Mouse (Mus musculus) Patski (cell line): ENCODE data around the gene Hadh. TPM values are rescaled to one million over a fixed set of nuclear protein-coding genes. Genes with fewer than 3 reads are reported as not detected.
A peak's percentile ranks its signal among the peaks of the same experiment; 100 is the strongest.

ENCODE experiments used
- ATAC-seq: fragments of 100-300 bp; one replicate; pipeline ENCODE4 v1.8.0; 2021
- CTCF ChIA-PET: fragments of 350-600 bp; sonication (Branson Sonifier 250); formaldehyde crosslinking; loops from one replicate; lab custom pipeline; 2022; ENCODE audit warnings: inconsistent platforms; lab: Charles Lee
- POLR2A ChIA-PET: fragments of 350-600 bp; sonication (Branson Sonifier 250); formaldehyde crosslinking; loops from one replicate; lab custom pipeline; 2022; ENCODE audit warnings: antibody characterized with exemption, inconsistent platforms; lab: Charles Lee
- DNase-seq: peaks from one replicate; pipeline ENCODE4 v3.0.0-alpha.2; 2011; ENCODE audit warnings: low read depth, low spot score
- H3K27me3 ChIP-seq: fragments of 371-371 bp; one replicate; pipeline ENCODE4 v1.5.1; 2021
- CTCF ChIP-seq: fragments of 100-300 bp; IDR thresholded peaks from one replicate; pipeline ENCODE4 v1.5.1; 2021
- in situ Hi-C: fragments of 300-500 bp; cut with MboI; formaldehyde crosslinking; loops from 3 replicates; pipeline ENCODE4 v1.11.1; 2018; ENCODE audit warnings: low pct_unique_long_range_greater_than_20kb, mixed read lengths
- polyA plus RNA-seq: library from polyadenylated mRNA; unstranded; gene quantifications from one replicate; pipeline ENCODE4 v1.2.3, GENCODE M21; 2021

Hadh gene
- polyA plus RNA-seq, 1 experiment from 2014 or later = 194 TPM

DNA sequence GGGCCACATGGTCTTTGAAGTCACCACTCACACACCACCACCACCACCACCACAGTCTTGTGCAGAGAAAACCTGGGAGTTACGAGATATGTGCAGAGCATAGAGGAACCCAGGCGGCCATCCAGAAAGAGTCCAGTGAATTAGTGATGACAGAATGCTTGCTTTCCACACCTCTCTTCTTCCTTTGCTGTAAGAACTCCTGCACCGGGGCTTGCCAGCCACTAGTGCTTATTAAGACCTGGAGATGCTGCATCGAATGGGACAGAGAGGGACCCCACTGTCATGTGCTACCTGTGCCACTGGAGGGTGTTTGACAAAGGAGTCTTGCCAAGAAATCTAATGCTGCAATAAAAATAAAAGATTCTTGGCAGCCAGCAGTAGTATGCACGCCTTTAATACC lies 64.1 kb downstream of the Hadh start:
- POLR2A ChIA-PET = interaction anchor here (0.6 kb wide), 1 partner anchor 48 kb away, joined by 4 read pairs; no protein-coding TSS in a partner anchor
- ATAC-seq (no peak), DNase-seq (no peak)
- H3K27me3 ChIP-seq = no peaks in the 10 kb centered on the region
- CTCF ChIA-PET = interaction anchor here (1.3 kb wide), 1 partner anchor 389 kb away, joined by 4 read pairs; no protein-coding TSS in a partner anchor
- in situ Hi-C loops = no loop called here
- no peak for TF ChIP-seq CTCF

DNA sequence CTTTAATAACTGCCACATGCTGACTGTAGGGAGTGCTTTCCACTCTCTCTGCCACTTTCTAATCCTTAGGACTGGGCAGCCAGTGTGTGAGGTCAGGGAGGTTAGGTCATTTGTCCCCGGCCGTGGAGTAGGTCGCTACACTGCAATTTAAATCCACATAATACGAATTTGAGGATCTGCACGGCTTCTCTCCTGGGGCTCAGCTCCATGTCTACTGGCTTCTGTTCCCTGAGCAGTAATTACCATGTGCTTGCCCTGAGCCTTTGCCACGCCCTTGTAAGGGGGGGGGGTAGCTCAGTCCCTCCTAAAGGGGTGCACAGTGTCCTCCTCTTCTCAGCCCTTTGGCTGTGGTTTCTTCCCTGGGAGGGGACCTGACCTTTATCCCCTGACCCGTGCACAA lies 69.6 kb downstream of the Hadh start:
- TF ChIP-seq CTCF = no peak
- ATAC-seq (no peak), DNase-seq (no peak)
- H3K27me3 ChIP-seq = no peaks in the 10 kb centered on the region
- ChIA-PET CTCF (no interaction called here), POLR2A (interaction anchor here (1.0 kb wide), 1 partner anchor 13 kb away, joined by 4 read pairs; no protein-coding TSS in a partner anchor)
- in situ Hi-C loops = no loop called here

GRCm38 (mm10) chr3:131199590-131200288 lies 72.2 kb downstream of the Hadh start:
- CTCF ChIA-PET = interaction anchor here (0.7 kb wide), 1 partner anchor 493 kb away, joined by 3 read pairs; no protein-coding TSS in a partner anchor
- POLR2A ChIA-PET = no interaction called here
- ATAC-seq (no peak), DNase-seq (no peak)
- H3K27me3 ChIP-seq = no peaks in the 10 kb centered on the region
- in situ Hi-C loops = no loop called here
- TF ChIP-seq CTCF = no peak

DNA sequence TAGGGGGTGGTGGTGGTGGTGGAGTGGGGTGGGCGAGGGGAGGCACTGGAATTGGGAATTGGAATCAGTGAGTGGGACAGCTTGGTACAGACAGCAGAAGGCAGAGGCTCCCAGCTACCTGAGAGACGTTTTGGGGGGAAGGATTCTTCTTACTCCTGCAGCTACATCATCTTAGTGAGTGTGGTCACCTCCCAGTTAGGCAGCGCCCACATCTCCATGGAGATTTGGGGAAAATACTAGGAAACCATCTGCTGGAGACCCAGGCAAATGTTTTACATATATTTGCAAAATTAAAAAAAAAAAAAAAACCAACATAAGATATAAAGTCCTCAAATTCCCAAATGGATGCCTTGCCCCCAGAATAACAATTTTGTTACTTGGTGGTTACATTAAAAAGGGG lies 72.9 kb downstream of the Hadh start:
- no peaks in the 10 kb centered on the region for H3K27me3 ChIP-seq
- in situ Hi-C loops = no loop called here
- ChIA-PET POLR2A (no interaction called here), CTCF (interaction anchor here (0.7 kb wide), 1 partner anchor 492 kb away, joined by 3 read pairs; no protein-coding TSS in a partner anchor)
- ATAC-seq (no peak), DNase-seq (no peak)
- TF ChIP-seq CTCF = no peak

DNA sequence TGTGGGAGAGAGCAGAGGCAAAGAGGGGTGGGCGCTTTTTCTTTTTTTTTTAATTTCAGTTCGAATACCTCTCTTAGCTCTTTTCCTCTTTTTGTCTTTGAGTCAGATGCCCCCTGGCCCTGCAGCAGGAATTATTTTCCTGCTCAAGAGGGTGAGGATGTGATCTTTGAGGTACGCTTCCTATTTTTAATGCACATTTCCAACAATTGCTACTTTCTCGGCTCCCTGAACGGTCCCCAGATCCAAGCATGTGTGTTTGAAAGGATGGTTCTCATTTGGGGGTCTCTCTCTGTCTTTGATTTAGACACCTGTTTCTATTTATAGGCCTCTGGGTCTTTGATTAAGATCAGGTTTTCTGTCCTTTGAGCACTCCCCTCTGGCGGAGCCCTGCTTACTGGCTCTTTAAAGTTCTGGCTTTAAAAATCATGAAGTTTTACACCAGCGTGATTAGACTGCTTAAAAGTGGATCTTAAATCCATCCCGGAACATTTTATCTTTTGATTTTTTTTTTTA lies 75.3 kb downstream of the Hadh start:
- POLR2A ChIA-PET = interaction anchor here (0.6 kb wide), 1 partner anchor 99 kb away, joined by 4 read pairs; no protein-coding TSS in a partner anchor
- CTCF ChIA-PET = interaction anchor here (1.4 kb wide), 1 partner anchor 70 kb away, joined by 3 read pairs; no protein-coding TSS in a partner anchor
- no peaks in the 10 kb centered on the region for H3K27me3 ChIP-seq
- ATAC-seq (no peak), DNase-seq (no peak)
- in situ Hi-C loops = no loop called here
- no peak for TF ChIP-seq CTCF

DNA sequence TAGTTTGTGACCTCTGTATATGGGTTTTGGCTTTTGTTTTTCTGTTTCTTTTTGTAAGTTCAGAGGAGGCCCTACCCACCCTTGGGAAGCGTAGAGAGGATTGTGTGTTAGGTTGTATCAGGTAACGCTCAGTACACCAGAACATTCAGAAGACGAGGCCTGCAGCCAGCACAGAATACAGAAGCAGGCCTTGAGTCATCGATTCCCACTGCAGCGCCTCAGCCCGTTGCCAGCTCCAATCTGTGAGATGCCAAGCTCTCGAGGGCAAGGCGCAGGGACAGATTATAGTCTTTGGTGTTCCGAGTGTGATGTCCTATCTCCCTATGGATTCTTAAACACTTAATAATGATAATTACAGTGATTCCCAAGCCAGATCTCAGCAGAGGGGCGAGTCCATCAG lies 75.9 kb downstream of the Hadh start:
- in situ Hi-C loops = no loop called here
- ATAC-seq (peak; percentile 12), DNase-seq (no peak)
- POLR2A ChIA-PET = no interaction called here
- CTCF ChIA-PET = interaction anchor here (1.4 kb wide), 1 partner anchor 70 kb away, joined by 3 read pairs; no protein-coding TSS in a partner anchor
- no peaks in the 10 kb centered on the region for H3K27me3 ChIP-seq
- TF ChIP-seq CTCF = no peak

DNA sequence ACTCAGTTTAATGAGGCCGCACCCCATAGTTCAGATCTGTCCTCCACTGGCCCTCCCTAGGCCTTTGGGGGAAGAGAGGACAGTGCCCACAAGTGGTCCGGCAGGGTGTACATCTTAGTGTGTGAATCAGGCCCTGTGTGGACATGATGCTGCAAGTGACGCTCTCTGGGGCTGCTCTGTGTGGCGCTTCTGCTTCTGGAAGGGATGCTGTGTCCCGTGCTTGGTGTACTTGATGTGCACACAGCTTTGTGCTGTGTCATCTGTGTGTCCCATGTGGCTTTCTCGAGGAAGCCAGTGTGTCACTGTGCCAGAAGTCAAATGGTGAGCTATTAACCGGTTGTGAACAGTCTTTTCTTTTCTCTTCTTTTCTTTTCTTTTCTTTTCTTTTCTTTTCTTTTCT lies 80.4 kb downstream of the Hadh start:
- no peaks in the 10 kb centered on the region for H3K27me3 ChIP-seq
- no peak for TF ChIP-seq CTCF
- CTCF ChIA-PET = no interaction called here
- in situ Hi-C loops = no loop called here
- ATAC-seq = no peak
- POLR2A ChIA-PET = interaction anchor here (0.5 kb wide), 1 partner anchor 40 kb away, joined by 3 read pairs; no protein-coding TSS in a partner anchor
- no peak for DNase-seq

- DNase-seq (no peak), ATAC-seq (no peak)
- in situ Hi-C loops = no loop called here
- ChIA-PET POLR2A (no interaction called here), CTCF (no interaction called here)
- H3K27me3 ChIP-seq = no peaks in the 10 kb centered on the region
- no peak for TF ChIP-seq CTCF
Observed at GRCm38 (mm10) chr3:131190671-131191367, 81.1 kb downstream of the Hadh start.

DNA sequence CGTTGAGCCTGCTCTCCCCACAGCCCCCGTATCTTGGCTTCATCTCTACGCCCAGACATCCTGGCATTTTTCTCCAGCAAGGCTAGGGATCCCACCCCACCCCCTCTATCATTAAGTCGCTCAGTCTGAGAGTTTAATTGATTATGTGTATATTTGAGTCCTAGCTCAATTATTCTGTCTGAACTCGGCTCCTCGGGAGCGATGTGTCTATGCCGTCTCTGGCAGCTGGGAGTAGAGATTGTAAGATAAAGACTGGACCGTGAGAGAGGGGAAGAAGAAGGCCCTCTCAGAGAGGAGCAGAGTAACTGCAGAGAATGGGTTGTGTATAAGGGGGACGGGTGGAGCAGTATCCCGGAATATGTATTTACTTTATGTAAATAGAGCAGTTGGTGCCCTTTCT lies 81.7 kb downstream of the Hadh start:
- TF ChIP-seq CTCF = no peak
- no peak for ATAC-seq
- no peaks in the 10 kb centered on the region for H3K27me3 ChIP-seq
- no peak for DNase-seq
- CTCF ChIA-PET = interaction anchor here (1.3 kb wide), 1 partner anchor 72 kb away, joined by 3 read pairs; no protein-coding TSS in a partner anchor
- POLR2A ChIA-PET = no interaction called here
- in situ Hi-C loops = no loop called here

DNA sequence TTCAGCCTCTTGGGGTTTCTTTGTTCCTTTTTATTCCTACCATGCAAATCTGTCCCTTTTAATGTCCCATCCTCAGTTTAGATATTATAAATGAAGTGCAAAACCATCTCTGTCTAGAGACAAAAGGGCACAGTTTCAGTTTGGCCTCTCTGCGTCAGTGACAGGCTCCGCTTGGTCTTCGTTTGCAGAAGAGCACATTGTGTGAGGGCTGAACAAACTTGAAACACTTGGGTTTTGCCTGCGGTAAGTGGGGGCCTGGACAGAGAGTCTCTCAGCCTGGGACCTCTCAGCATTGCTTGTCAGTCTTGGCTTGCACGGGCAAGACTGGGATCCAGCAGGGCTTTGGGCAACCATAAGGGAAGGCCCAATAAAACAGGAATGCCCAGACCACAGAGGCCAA lies 85.7 kb downstream of the Hadh start:
- ChIA-PET CTCF (no interaction called here), POLR2A (no interaction called here)
- in situ Hi-C loops = no loop called here
- no peak for DNase-seq
- TF ChIP-seq CTCF = no peak
- no peak for ATAC-seq
- no peaks in the 10 kb centered on the region for H3K27me3 ChIP-seq

Other genes starting within 250 kb of the Hadh start
- gene Lef1, start 161.6 kb downstream of the Hadh start, polyA plus RNA-seq = 3.5 TPM
- 16.9 TPM for gene Cyp2u1, start 31.1 kb upstream of the Hadh start, polyA plus RNA-seq
- 39.7 TPM for gene Sgms2, start 219.3 kb upstream of the Hadh start, polyA plus RNA-seq